Mouse (Mus musculus) spleen, postnatal 36 days (tissue): ENCODE measurements at regions not wholly inside any gene's neighbourhood (a gene's known extent, or its start where the extent isn't known, plus 50 kb on each side); places are given as distances from the start of the nearest gene placed in this dataset.
"Not testable (repeated sequence)": the region's sequence is repeated elsewhere in the genome, so short reads cannot be mapped to it uniquely, and the experiment has no call there.

Experiments
- DNase-seq, 2 experiments: peaks; one replicate each; pipeline ENCODE4 v3.0.0; 2022; ENCODE audit warnings: low spot score in 2 of 2, mixed read lengths in 1 of 2

GRCm38 (mm10) chr16:76958597-76959392 is 54.7 kb upstream of the Usp25 start:
- DNase-seq = no peak

GRCm38 (mm10) chr16:76957491-76957890 is 56.0 kb upstream of the Usp25 start:
- DNase-seq = no peak

GRCm38 (mm10) chr16:76957090-76957489 is 56.4 kb upstream of the Usp25 start:
- no peak for DNase-seq

- DNase-seq = no peak
Measured at GRCm38 (mm10) chr16:76950836-76951486, 62.5 kb upstream of the Usp25 start.

GRCm38 (mm10) chr16:76947011-76947410 is 66.5 kb upstream of the Usp25 start:
- no peak for DNase-seq

- no peak for DNase-seq
Measured at GRCm38 (mm10) chr16:76938128-76938527, 75.4 kb upstream of the Usp25 start.

- no peak for DNase-seq
Measured at GRCm38 (mm10) chr16:76927901-76928300, 85.6 kb upstream of the Usp25 start.

- DNase-seq = not testable (repeated sequence)
Measured at GRCm38 (mm10) chr16:76920137-76920536, 93.4 kb upstream of the Usp25 start.

- no peak for DNase-seq
Measured at GRCm38 (mm10) chr16:76918598-76918997, 94.9 kb upstream of the Usp25 start.

GRCm38 (mm10) chr16:76914311-76914710 is 99.2 kb upstream of the Usp25 start:
- DNase-seq = no peak

- no peak for DNase-seq
Measured at GRCm38 (mm10) chr16:76905205-76905996, 108.1 kb upstream of the Usp25 start.

- DNase-seq = no peak
Measured at GRCm38 (mm10) chr16:76899083-76899482, 114.4 kb upstream of the Usp25 start.

- no peak for DNase-seq
Measured at GRCm38 (mm10) chr16:76896305-76896704, 117.2 kb upstream of the Usp25 start.

- no peak for DNase-seq
Measured at GRCm38 (mm10) chr16:76895781-76896180, 117.7 kb upstream of the Usp25 start.

- DNase-seq = no peak
Measured at GRCm38 (mm10) chr16:76878576-76878975, 134.9 kb upstream of the Usp25 start.

- DNase-seq = no peak
Measured at GRCm38 (mm10) chr16:76875397-76876018, 138.0 kb upstream of the Usp25 start.

- no peak for DNase-seq
Measured at GRCm38 (mm10) chr16:76866465-76866802, 147.1 kb upstream of the Usp25 start.

- DNase-seq = no peak
Measured at GRCm38 (mm10) chr16:76865731-76866464, 147.6 kb upstream of the Usp25 start.

- DNase-seq = no peak
Measured at GRCm38 (mm10) chr16:76864392-76864791, 149.1 kb upstream of the Usp25 start.

- no peak for DNase-seq
Measured at GRCm38 (mm10) chr16:76855797-76856196, 157.7 kb upstream of the Usp25 start.

GRCm38 (mm10) chr16:76851396-76851795 is 162.1 kb upstream of the Usp25 start:
- no peak for DNase-seq
